Mouse (Mus musculus) MEL (cell line): ENCODE measurements around the gene Cnot6l.

Experiments used
- CHD2 ChIP-seq: IDR thresholded peaks from 2 replicates; pipeline ENCODE4 v1.6.1; 2011; ENCODE audit warnings: low read length, improper control_type of control experiment
- CTCF ChIP-seq, 3 experiments: IDR thresholded peaks in 2 of 3; conservative IDR thresholded peaks in 1 of 3; 2 replicates each; pipeline ENCODE4 v1.5.1; 2011 to 2012; ENCODE audit warnings: low read length in 3 of 3, low read depth in 2 of 3, mild to moderate bottlenecking in 2 of 3, improper control_type of control experiment in 1 of 3, inconsistent platforms in 1 of 3, mixed read lengths in 1 of 3, moderate library complexity in 1 of 3; ENCODE audit not compliant: control insufficient read depth in 1 of 3, insufficient read depth in 1 of 3, poor library complexity in 1 of 3, severe bottlenecking in 1 of 3
- E2F4 ChIP-seq: IDR thresholded peaks from 2 replicates; pipeline ENCODE4 v1.6.1; 2011; ENCODE audit warnings: low read depth, low read length, improper control_type of control experiment, borderline replicate concordance
- GATA1 ChIP-seq: IDR thresholded peaks from 2 replicates; pipeline ENCODE4 v1.6.1; 2011; ENCODE audit warnings: low read depth, low read length, improper control_type of control experiment
- HCFC1 ChIP-seq: IDR thresholded peaks from 2 replicates; pipeline ENCODE4 v1.6.1; 2012; ENCODE audit warnings: low read depth, mild to moderate bottlenecking, inconsistent platforms, low read length, improper control_type of control experiment, moderate library complexity
- POLR2A ChIP-seq, 2 experiments: IDR thresholded peaks; 2 replicates each; pipeline ENCODE4 v1.6.1; 2011 to 2012; ENCODE audit warnings: low read length in 2 of 2, mild to moderate bottlenecking in 2 of 2, control low read depth in 1 of 2, improper control_type of control experiment in 1 of 2, low read depth in 1 of 2, moderate library complexity in 1 of 2; ENCODE audit not compliant: control insufficient read depth in 1 of 2, insufficient read depth in 1 of 2, poor library complexity in 1 of 2
- RAD21 ChIP-seq: IDR thresholded peaks from 2 replicates; pipeline ENCODE4 v1.6.1; 2011; ENCODE audit warnings: mild to moderate bottlenecking, low read depth, low read length, improper control_type of control experiment
- TAL1 ChIP-seq: IDR thresholded peaks from 2 replicates; pipeline ENCODE4 v1.6.1; 2012; ENCODE audit warnings: mild to moderate bottlenecking, inconsistent platforms, low read length, moderate library complexity, mixed read lengths
- TBP ChIP-seq: IDR thresholded peaks from 2 replicates; pipeline ENCODE4 v1.8.0; 2011; ENCODE audit warnings: low read depth, low read length, improper control_type of control experiment
- ZKSCAN1 ChIP-seq: IDR thresholded peaks from 2 replicates; pipeline ENCODE4 v1.6.1; 2012; ENCODE audit warnings: low read depth, mild to moderate bottlenecking, inconsistent platforms, low read length, improper control_type of control experiment, moderate library complexity

- TF ChIP-seq CTCF (IDR thresholded peaks at IDR 0.05 in 2 of 3, conservative IDR thresholded peaks at IDR 0.05 in 1 of 3; ENCODE audit: control insufficient read depth in 1 of 3, insufficient read depth in 1 of 3, low read depth in 2 of 3, low read length in 3 of 3, poor library complexity in 1 of 3, severe bottlenecking in 1 of 3) (no peak), RAD21 (no peak), HCFC1 (no peak), E2F4 (no peak), ZKSCAN1 (no peak), POLR2A (IDR thresholded peaks at IDR 0.05; ENCODE audit: control insufficient read depth in 1 of 2, insufficient read depth in 1 of 2, low read depth in 1 of 2, low read length in 2 of 2, poor library complexity in 1 of 2) (no peak), TAL1 (no peak), GATA1 (no peak), TBP (no peak), CHD2 (no peak)
Observed at GRCm38 (mm10) chr5:96036125-96036672, 127.8 kb downstream of the Cnot6l start.
